Mouse (Mus musculus) liver, embryonic 14.5 days (tissue): Measurements from ENCODE around the gene Eml3.

Source experiments
- CTCF ChIP-seq: IDR thresholded peaks from 2 replicates; pipeline ENCODE4 v1.5.1; 2016; ENCODE audit warnings: antibody characterized with exemption, low read depth, control low read depth
- EP300 ChIP-seq: IDR thresholded peaks from 2 replicates; pipeline ENCODE4 v1.6.1; 2016; ENCODE audit warnings: antibody characterized with exemption, low read depth

- TF ChIP-seq EP300 (no peak), CTCF (no peak)
These were observed 52.3 kb downstream of the Eml3 start for GRCm38 (mm10) chr19:8981450-8982168.
